ENCODE assay signal across 8 mouse cellular contexts in the genomic region with DNA sequence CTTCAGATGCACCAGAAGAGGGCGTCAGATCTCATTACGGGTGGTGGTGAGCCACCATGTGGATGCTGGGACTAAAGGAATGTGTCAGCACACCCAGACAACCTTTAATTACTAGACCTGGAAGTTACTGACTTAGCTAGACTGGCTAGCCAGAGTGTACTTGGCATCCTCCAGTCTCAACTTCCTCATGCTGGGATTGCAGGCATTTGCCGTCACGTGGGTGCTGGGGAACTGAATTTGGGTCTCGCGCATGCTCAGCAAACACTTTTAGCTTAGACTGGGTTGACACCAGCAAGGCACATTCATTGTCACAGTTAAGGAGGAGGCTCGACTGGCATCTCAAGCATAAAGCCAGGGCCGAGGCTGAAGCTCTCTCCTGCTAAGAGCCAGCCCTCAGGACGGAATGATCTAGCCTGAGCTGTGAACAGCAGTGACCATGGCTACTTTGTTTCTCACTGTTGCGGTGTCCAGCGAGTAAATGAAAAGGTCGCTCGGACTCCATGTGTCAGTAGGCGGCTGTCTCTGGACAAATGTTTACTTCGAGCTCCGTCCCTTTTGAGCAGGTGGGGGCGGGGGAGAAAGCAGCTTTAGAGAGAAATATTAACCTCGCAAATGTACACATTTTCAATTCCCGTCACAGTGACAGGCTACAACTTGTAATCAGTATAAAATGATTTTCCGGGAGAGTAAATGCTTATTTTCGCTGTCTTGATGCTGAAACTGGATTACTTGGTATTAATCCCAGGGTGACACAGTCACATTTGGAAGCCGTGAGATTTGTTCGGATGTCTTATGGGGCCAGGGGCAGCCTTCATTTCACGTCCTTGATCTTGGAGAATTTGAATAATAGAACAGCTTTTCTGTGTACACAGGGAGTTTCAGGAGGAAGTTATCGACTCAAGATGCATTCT.
DNase-seq lines count a peak whose midpoint lies in the region; ATAC-seq and TF ChIP-seq lines count a peak whose summit lies in the region.

No protein-coding gene starts in this region.

- peak overlapping the region; percentile 18; the same call in 1 of the 2 replicates for H3K4me2 ChIP-seq in embryonic facial prominence, embryonic 14.5 days (ENCODE audit: low read depth, low read length)
- H3K4me2 ChIP-seq in kidney, postnatal 0 days (ENCODE audit: low read length) = no peak overlapping the region
- peak overlapping the region; percentile 29 for H3K4me2 ChIP-seq in liver, embryonic 15.5 days

- peaks cover 17% of the 10 kb centered on the region for H3K4me1 ChIP-seq in embryonic facial prominence, embryonic 14.5 days (ENCODE audit: control insufficient read depth, insufficient read depth, low read length)
- peaks cover 19% of the 10 kb centered on the region; the same call in 1 of the 2 replicates for H3K4me1 ChIP-seq in kidney, postnatal 0 days (replicated peaks; ENCODE audit: insufficient read depth, low read length)
- no peaks in the 10 kb centered on the region for H3K4me1 ChIP-seq in liver, embryonic 15.5 days (replicated peaks)

- no peak overlapping the region for H3K4me3 ChIP-seq in embryonic facial prominence, embryonic 14.5 days (ENCODE audit: low read depth, low read length)
- no peak overlapping the region for H3K4me3 ChIP-seq in kidney, postnatal 0 days (replicated peaks; ENCODE audit: low read depth, low read length)
- 0 out of 2 replicates have a peak overlapping the region, but pooled peaks have one; percentile 0 for H3K4me3 ChIP-seq in liver, embryonic 15.5 days (replicated peaks)

- no peak; the same call in 1 of the 2 replicates for ATAC-seq in embryonic facial prominence, embryonic 14.5 days (ENCODE audit: low read depth)
- ATAC-seq in kidney, postnatal 0 days (replicated peaks; ENCODE audit: low FRiP score, low read depth) = no peak
- peak; percentile 52 for ATAC-seq in liver, embryonic 15.5 days (ENCODE audit: insufficient read depth)
- no peak for ATAC-seq in megakaryocyte-erythroid progenitor cell, adult 5-6 weeks (replicated peaks; ENCODE audit: low FRiP score, low TSS enrichment, poor library complexity, severe bottlenecking)

- WGBS in embryonic facial prominence, embryonic 14.5 days = 60% methylated on average over 25 of the region's 25 CpGs
- WGBS in kidney, postnatal 0 days = 57% methylated on average over 25 of the region's 25 CpGs
- WGBS in liver, embryonic 15.5 days (ENCODE audit: insufficient replicate concordance) = 58% methylated on average over 25 of the region's 25 CpGs

- H3K27ac ChIP-seq in embryonic facial prominence, embryonic 14.5 days (replicated peaks; ENCODE audit: low read depth, low read length) = peak overlapping the region; percentile 44; the same call in 1 of the 2 replicates
- no peak overlapping the region for H3K27ac ChIP-seq in kidney, postnatal 0 days
- H3K27ac ChIP-seq in liver, embryonic 15.5 days (replicated peaks) = peak overlapping the region; percentile 45; the same call in 1 of the 2 replicates

- H3K36me3 ChIP-seq in embryonic facial prominence, embryonic 14.5 days (ENCODE audit: control insufficient read depth, insufficient read depth, low read length) = no peaks in the 10 kb centered on the region
- no peaks in the 10 kb centered on the region for H3K36me3 ChIP-seq in kidney, postnatal 0 days (ENCODE audit: insufficient read depth, low read length)
- H3K36me3 ChIP-seq in liver, embryonic 15.5 days (replicated peaks) = no peaks in the 10 kb centered on the region

- no peak overlapping the region for H3K9ac ChIP-seq in embryonic facial prominence, embryonic 14.5 days (ENCODE audit: low read depth, low read length)
- no peak overlapping the region for H3K9ac ChIP-seq in kidney, postnatal 0 days (ENCODE audit: low read depth, low read length)
- no peak overlapping the region for H3K9ac ChIP-seq in liver, embryonic 15.5 days

- H3K9me3 ChIP-seq in embryonic facial prominence, embryonic 14.5 days (ENCODE audit: control insufficient read depth, low read length) = no peaks in the 10 kb centered on the region
- H3K9me3 ChIP-seq in kidney, postnatal 0 days (replicated peaks; ENCODE audit: low read length) = no peaks in the 10 kb centered on the region
- no peaks in the 10 kb centered on the region for H3K9me3 ChIP-seq in liver, embryonic 15.5 days (replicated peaks)

- DNase-seq in ovary, adult 18-20 months (ENCODE audit: low spot score) = peak; percentile 17
- DNase-seq in ovary, postnatal 10 days (ENCODE audit: low spot score) = no peak
- DNase-seq in embryonic facial prominence, embryonic 14.5 days (ENCODE audit: low spot score) = peak; percentile 58
- DNase-seq in kidney, postnatal 0 days (ENCODE audit: low spot score) = peak; percentile 59
- DNase-seq in right cerebral cortex, adult 2 months (ENCODE audit: low spot score in 2 of 2) = peak; percentile 53 to 57
- DNase-seq in adipocyte (ENCODE audit: low spot score) = no peak

- H3K27me3 ChIP-seq in embryonic facial prominence, embryonic 14.5 days (replicated peaks; ENCODE audit: control insufficient read depth, insufficient read depth, low read length) = no peaks in the 10 kb centered on the region
- no peaks in the 10 kb centered on the region for H3K27me3 ChIP-seq in kidney, postnatal 0 days (ENCODE audit: insufficient read depth, low read length)
- no peaks in the 10 kb centered on the region for H3K27me3 ChIP-seq in liver, embryonic 15.5 days

- TF ChIP-seq CTCF in kidney, postnatal 0 days (IDR thresholded peaks at IDR 0.05; ENCODE audit: low read depth) = peak; percentile 49; the same call in 1 of the 2 replicates

Comparison
In these comparisons a context has a peak if more than half of its experiments do, and no peak if none do; other contexts are left out.
1. DNase-seq: peak in ovary, adult 18-20 months (single experiment), embryonic facial prominence, embryonic 14.5 days (single experiment), kidney, postnatal 0 days (single experiment) and right cerebral cortex, adult 2 months (2 of 2); none in ovary, postnatal 10 days (single experiment) and adipocyte (single experiment).